In genomic region chr3:123828790-123829189, GRCm38 (mm10) we compare ENCODE assay signal across 17 mouse cellular contexts.
A peak's percentile ranks its signal among the peaks of the same experiment; 100 is the strongest.
DNase-seq lines count a peak whose midpoint lies in the region; ATAC-seq lines count a peak whose summit lies in the region.
"Had no signal": no experiment of that assay in that cellular context is flagged by ENCODE, and none has a peak within 500 bp of the region (broad histone marks: within the 10 kb centered on the region; RNA-seq: fewer than 3 reads in every experiment).

No protein-coding gene starts in this region.

- peak; percentile 97 for ATAC-seq in cerebellum, adult (ENCODE audit: insufficient number of reproducible peaks, low FRiP score, low TSS enrichment)
- ATAC-seq: CD4-positive, CD25-positive, alpha-beta regulatory T cell, adult 4 months; forebrain, embryonic 13.5 days; forebrain, postnatal 0 days; inflammation-experienced regulatory T-cells, adult 6 months had no signal

- DNase-seq in cerebellum, postnatal 4 days (ENCODE audit: low spot score in 2 of 2): no peak
- peak; percentile 75 for DNase-seq in cerebellum, adult 11-12 months
- peak; percentile 72 for DNase-seq in cerebellum, adult 9-10 months
- peak; percentile 71 to 77 for DNase-seq in cerebellum, postnatal 25 days
- DNase-seq in c-Kit-positive CD71-positive TER-119-positive erythroid progenitor cells, embryonic 14.5 days (ENCODE audit: low spot score): no peak
- DNase-seq in testis, postnatal 10 days (ENCODE audit: low spot score): no peak
- DNase-seq in lung, postnatal 36 days: no peak
- DNase-seq: adrenal gland, adult 8-10 months; adrenal gland, postnatal 36 days; B cell, adult 2 months; forebrain, postnatal 0 days; gastrocnemius, postnatal 14 days; kidney, adult 11 months had no signal

Comparison
In these comparisons a context has a peak if more than half of its experiments do, and no peak if none do; other contexts are left out.
1. DNase-seq: peak in cerebellum, adult 11-12 months (single experiment), cerebellum, adult 9-10 months (single experiment) and cerebellum, postnatal 25 days (2 of 2); none in cerebellum, postnatal 4 days (0 of 2), c-Kit-positive CD71-positive TER-119-positive erythroid progenitor cells, embryonic 14.5 days (single experiment), testis, postnatal 10 days (single experiment) and lung, postnatal 36 days (single experiment).